Mouse (Mus musculus): Measurements from ENCODE around the gene Gm14391.

GRCm38 (mm10) chr2:175158642-175159041 lies 48.1 kb downstream of the Gm14391 start:
- no peak for TF ChIP-seq GATA1 (IDR thresholded peaks at IDR 0.05; ENCODE audit: low read length)
- TF ChIP-seq TAL1 (IDR thresholded peaks at IDR 0.05; ENCODE audit: low read length): no peak

Data from erythroblast, embryonic 14.5 days (primary cell).